Mouse (Mus musculus) kidney, embryonic 14.5 days (tissue): Measurements from ENCODE around the gene Wdr90. TPM values are rescaled to one million over a fixed set of nuclear protein-coding genes. Genes with fewer than 3 reads are reported as not detected.

ENCODE experiments used
- ATAC-seq: fragments of 200-750 bp; cut with Nextera tagmentation; 2 replicates; pipeline ENCODE4 v1.8.0; 2017; ENCODE audit warnings: moderate number of reproducible peaks, mild to moderate bottlenecking, moderate TSS enrichment, moderate library complexity; ENCODE audit not compliant: low FRiP score, low TSS enrichment
- H3K27ac ChIP-seq: fragments of 300-500 bp; sonication (generic); 2 replicates; pipeline ENCODE4 v1.5.1; 2014; ENCODE audit warnings: low read depth, mild to moderate bottlenecking, low read length, moderate library complexity, mixed read lengths
- H3K27me3 ChIP-seq: fragments of 300-500 bp; sonication (generic); 2 replicates; pipeline ENCODE4 v1.6.1; 2014; ENCODE audit warnings: mild to moderate bottlenecking, low read length; ENCODE audit not compliant: control insufficient read depth, insufficient read depth
- H3K36me3 ChIP-seq: fragments of 300-500 bp; sonication (generic); 2 replicates; pipeline ENCODE4 v1.6.1; 2014; ENCODE audit warnings: low read length, mixed read lengths; ENCODE audit not compliant: control insufficient read depth, insufficient read depth
- H3K4me1 ChIP-seq: fragments of 300-500 bp; sonication (generic); 2 replicates; pipeline ENCODE4 v1.6.1; 2014; ENCODE audit warnings: low read length, mixed read lengths; ENCODE audit not compliant: control insufficient read depth, insufficient read depth
- H3K4me2 ChIP-seq: fragments of 300-500 bp; sonication (generic); replicated peaks from 2 replicates; pipeline ENCODE4 v1.6.1; 2014; ENCODE audit warnings: low read depth, mild to moderate bottlenecking, low read length
- H3K4me3 ChIP-seq: fragments of 300-500 bp; sonication (generic); 2 replicates; pipeline ENCODE4 v1.5.1; 2014; ENCODE audit warnings: mild to moderate bottlenecking, low read length
- H3K9ac ChIP-seq: fragments of 300-500 bp; sonication (generic); 2 replicates; pipeline ENCODE4 v1.6.1; 2014; ENCODE audit warnings: low read depth, mild to moderate bottlenecking, low read length, moderate library complexity
- H3K9me3 ChIP-seq: fragments of 300-500 bp; sonication (generic); 2 replicates; pipeline ENCODE4 v1.6.1; 2016; ENCODE audit warnings: low read length; ENCODE audit not compliant: control insufficient read depth
- WGBS: fragments of 180-500 bp; shearing (Covaris S2); extraction: QIAGEN DNeasy Blood & Tissue Kit; methylation state at CpG from one replicate; pipeline ENCODE4 v1.1.7; 2014; 5-methylcytosine and 5-hydroxymethylcytosine counted together
- polyA plus RNA-seq: library from polyadenylated mRNA; unstranded; fragments of >200 nt; fragmentation: Nextera tagmentation; extraction: Ambion mirVana; gene quantifications from 2 replicates; pipeline ENCODE4 v1.2.1, GENCODE M21; 2014

The Wdr90 gene
- polyA plus RNA-seq, 1 experiment from 2014 or later: 27.5 TPM

GRCm38 (mm10) chr17:25879750-25880149 lies 18.4 kb upstream of the Wdr90 start:
- Histone ChIP-seq H3K9me3 (no peaks in the 10 kb centered on the region), H3K4me1 (peaks cover 29% of the 10 kb centered on the region), H3K27me3 (no peaks in the 10 kb centered on the region), H3K9ac (peak overlapping the region; percentile 23; the same call in 1 of the 2 replicates), H3K4me2 (no peak overlapping the region), H3K36me3 (peaks cover 45% of the 10 kb centered on the region), H3K27ac (no peak overlapping the region), H3K4me3 (no peak overlapping the region)
- ATAC-seq: no peak
- 66% methylated on average over 8 of the region's 8 CpGs for WGBS

DNA sequence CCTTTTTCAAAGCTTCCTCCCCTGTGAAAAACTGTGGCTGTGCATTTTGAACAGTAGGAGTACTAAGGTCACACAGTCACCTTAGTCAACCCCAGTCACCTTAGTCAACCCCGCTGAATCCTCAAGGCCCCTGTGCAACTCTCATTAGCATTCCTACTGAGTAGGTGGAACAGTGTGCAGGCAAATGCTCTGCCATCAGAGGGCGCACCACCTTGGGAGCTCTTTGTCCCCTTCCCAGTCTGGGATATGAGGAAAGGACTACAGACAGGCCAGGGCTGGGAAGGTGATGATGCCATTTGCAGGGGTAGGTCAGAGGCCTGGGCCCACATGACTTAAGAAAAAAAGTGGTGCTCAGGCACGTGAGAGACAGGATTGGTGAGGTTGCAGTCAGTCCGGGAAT lies 18.0 kb upstream of the Wdr90 start:
- H3K9ac ChIP-seq: no peak overlapping the region
- peaks cover 40% of the 10 kb centered on the region for H3K36me3 ChIP-seq
- no peaks in the 10 kb centered on the region for H3K9me3 ChIP-seq
- no peaks in the 10 kb centered on the region for H3K27me3 ChIP-seq
- no peak overlapping the region for H3K4me2 ChIP-seq
- peaks cover 29% of the 10 kb centered on the region for H3K4me1 ChIP-seq
- H3K4me3 ChIP-seq: no peak overlapping the region
- ATAC-seq: no peak
- 54% methylated on average over 4 of the region's 4 CpGs for WGBS
- no peak overlapping the region for H3K27ac ChIP-seq

- Histone ChIP-seq H3K9me3 (no peaks in the 10 kb centered on the region), H3K4me1 (peaks cover 33% of the 10 kb centered on the region), H3K27me3 (no peaks in the 10 kb centered on the region), H3K4me3 (no peak overlapping the region), H3K36me3 (peaks cover 36% of the 10 kb centered on the region), H3K27ac (no peak overlapping the region), H3K4me2 (no peak overlapping the region), H3K9ac (no peak overlapping the region)
- 87% methylated on average over 19 of the region's 19 CpGs for WGBS
- no peak for ATAC-seq
These were observed 17.4 kb upstream of the Wdr90 start for GRCm38 (mm10) chr17:25878611-25879180.

GRCm38 (mm10) chr17:25877741-25878610 lies 16.7 kb upstream of the Wdr90 start:
- H3K9me3 ChIP-seq: no peaks in the 10 kb centered on the region
- no peak for ATAC-seq
- H3K4me2 ChIP-seq: no peak overlapping the region
- no peak overlapping the region for H3K9ac ChIP-seq
- H3K4me3 ChIP-seq: no peak overlapping the region
- H3K4me1 ChIP-seq: peaks cover 33% of the 10 kb centered on the region
- no peak overlapping the region for H3K27ac ChIP-seq
- WGBS: 93% methylated on average over 32 of the region's 32 CpGs
- no peaks in the 10 kb centered on the region for H3K27me3 ChIP-seq
- H3K36me3 ChIP-seq: peaks cover 29% of the 10 kb centered on the region

GRCm38 (mm10) chr17:25877025-25877424 lies 15.7 kb upstream of the Wdr90 start:
- ATAC-seq: no peak

GRCm38 (mm10) chr17:25876347-25876915 lies 15.1 kb upstream of the Wdr90 start:
- ATAC-seq: no peak
- Histone ChIP-seq H3K27me3 (no peaks in the 10 kb centered on the region), H3K27ac (0 out of 2 replicates have a peak overlapping the region, but pooled peaks have one; percentile 1), H3K36me3 (peaks cover 17% of the 10 kb centered on the region), H3K4me2 (peak overlapping the region; percentile 73), H3K9me3 (no peaks in the 10 kb centered on the region), H3K4me1 (peaks cover 30% of the 10 kb centered on the region), H3K9ac (peak overlapping the region; percentile 75), H3K4me3 (peak overlapping the region; percentile 69)
- WGBS: 63% methylated on average over 10 of the region's 10 CpGs

More at GRCm38 (mm10) chr17:25877025-25877424, 15.7 kb upstream of the Wdr90 start:
- Histone ChIP-seq H3K27me3 (no peaks in the 10 kb centered on the region), H3K27ac (no peak overlapping the region), H3K4me2 (no peak overlapping the region), H3K9me3 (no peaks in the 10 kb centered on the region), H3K9ac (no peak overlapping the region), H3K4me3 (no peak overlapping the region), H3K4me1 (peaks cover 33% of the 10 kb centered on the region), H3K36me3 (peaks cover 20% of the 10 kb centered on the region)
- WGBS: 95% methylated on average over 3 of the region's 3 CpGs

- peak overlapping the region; percentile 73 for H3K4me2 ChIP-seq
- peak; percentile 91 for ATAC-seq
- peaks cover 17% of the 10 kb centered on the region for H3K36me3 ChIP-seq
- peak overlapping the region; percentile 69 for H3K4me3 ChIP-seq
- H3K27ac ChIP-seq: peak overlapping the region; percentile 93
- H3K9me3 ChIP-seq: no peaks in the 10 kb centered on the region
- H3K4me1 ChIP-seq: peaks cover 22% of the 10 kb centered on the region
- 1% methylated on average over 59 of the region's 59 CpGs for WGBS
- peak overlapping the region; percentile 75 for H3K9ac ChIP-seq
- H3K27me3 ChIP-seq: no peaks in the 10 kb centered on the region
These were observed 14.2 kb upstream of the Wdr90 start for GRCm38 (mm10) chr17:25875171-25876136.

DNA sequence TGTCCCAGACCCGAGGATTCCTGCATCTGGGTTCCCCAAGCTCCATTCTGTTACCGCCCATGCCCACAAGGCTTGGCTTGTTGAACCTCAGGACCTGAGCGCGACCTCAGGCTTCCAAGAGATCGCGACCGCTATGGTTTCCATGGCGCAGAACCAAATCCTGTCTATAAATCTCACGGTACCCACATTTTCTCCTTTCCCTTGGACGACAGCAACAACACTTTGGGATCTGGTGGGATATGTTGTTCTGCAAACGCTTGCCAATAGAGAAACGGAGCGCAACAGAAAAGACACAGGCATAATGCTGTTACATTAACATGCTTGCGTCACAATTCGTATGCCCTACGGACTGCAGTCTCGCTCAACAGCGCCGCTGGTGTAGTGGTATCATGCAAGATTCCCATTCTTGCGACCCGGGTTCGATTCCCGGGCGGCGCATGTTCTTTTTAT lies 13.4 kb upstream of the Wdr90 start, which contains the start of gene Mettl26:
Gene Mettl26 (plus strand): TSS at position 354 of the 450 bp plus-strand sequence.
- Histone ChIP-seq H3K4me1 (peaks cover 16% of the 10 kb centered on the region; the same call in 1 of the 2 replicates), H3K4me2 (peak within 1 kb of the TSS; percentile 73), H3K4me3 (peak within 1 kb of the TSS; percentile 69), H3K9me3 (no peaks in the 10 kb centered on the region), H3K36me3 (peaks cover 17% of the 10 kb centered on the region), H3K9ac (peak within 1 kb of the TSS; percentile 75), H3K27me3 (no peaks in the 10 kb centered on the region), H3K27ac (peak within 1 kb of the TSS; percentile 93)
- WGBS: under 1% methylated on average over 25 of the region's 25 CpGs
- ATAC-seq: peak; percentile 72
